Mouse (Mus musculus): ENCODE data around the gene Tcf7l2. TPM values are rescaled to one million over a fixed set of nuclear protein-coding genes. Genes with fewer than 3 reads are reported as not detected.

Tcf7l2 gene
- total RNA-seq, 1 experiment from 2014 or later = 15.3 TPM

GRCm38 (mm10) chr19:55750048-55750447 is 8.4 kb downstream of the Tcf7l2 start:
- ATAC-seq (replicated peaks; ENCODE audit: insufficient number of reproducible peaks, low FRiP score, low TSS enrichment, poor library complexity, severe bottlenecking) = no peak

- ATAC-seq (replicated peaks; ENCODE audit: insufficient number of reproducible peaks, low FRiP score, low TSS enrichment, poor library complexity, severe bottlenecking) = no peak
Observed at GRCm38 (mm10) chr19:55750465-55750864, 8.8 kb downstream of the Tcf7l2 start.

- no peak for ATAC-seq (replicated peaks; ENCODE audit: insufficient number of reproducible peaks, low FRiP score, low TSS enrichment, poor library complexity, severe bottlenecking)
Observed at GRCm38 (mm10) chr19:55752861-55753260, 11.2 kb downstream of the Tcf7l2 start.

GRCm38 (mm10) chr19:55754303-55754702 is 12.7 kb downstream of the Tcf7l2 start:
- no peak for ATAC-seq (replicated peaks; ENCODE audit: insufficient number of reproducible peaks, low FRiP score, low TSS enrichment, poor library complexity, severe bottlenecking)

- no peak for ATAC-seq (replicated peaks; ENCODE audit: insufficient number of reproducible peaks, low FRiP score, low TSS enrichment, poor library complexity, severe bottlenecking)
Observed at GRCm38 (mm10) chr19:55755462-55755861, 13.8 kb downstream of the Tcf7l2 start.

- ATAC-seq (replicated peaks; ENCODE audit: insufficient number of reproducible peaks, low FRiP score, low TSS enrichment, poor library complexity, severe bottlenecking) = no peak
Observed at GRCm38 (mm10) chr19:55756707-55757106, 15.1 kb downstream of the Tcf7l2 start.

GRCm38 (mm10) chr19:55757403-55757802 is 15.8 kb downstream of the Tcf7l2 start:
- ATAC-seq (replicated peaks; ENCODE audit: insufficient number of reproducible peaks, low FRiP score, low TSS enrichment, poor library complexity, severe bottlenecking) = no peak

- ATAC-seq (replicated peaks; ENCODE audit: insufficient number of reproducible peaks, low FRiP score, low TSS enrichment, poor library complexity, severe bottlenecking) = no peak
Observed at GRCm38 (mm10) chr19:55758158-55758557, 16.5 kb downstream of the Tcf7l2 start.

- ATAC-seq (replicated peaks; ENCODE audit: insufficient number of reproducible peaks, low FRiP score, low TSS enrichment, poor library complexity, severe bottlenecking) = no peak
Observed at GRCm38 (mm10) chr19:55759006-55759405, 17.4 kb downstream of the Tcf7l2 start.

GRCm38 (mm10) chr19:55761086-55761485 is 19.5 kb downstream of the Tcf7l2 start:
- ATAC-seq (replicated peaks; ENCODE audit: insufficient number of reproducible peaks, low FRiP score, low TSS enrichment, poor library complexity, severe bottlenecking) = no peak

- ATAC-seq (replicated peaks; ENCODE audit: insufficient number of reproducible peaks, low FRiP score, low TSS enrichment, poor library complexity, severe bottlenecking) = no peak
Observed at GRCm38 (mm10) chr19:55762187-55762586, 20.6 kb downstream of the Tcf7l2 start.

- ATAC-seq (replicated peaks; ENCODE audit: insufficient number of reproducible peaks, low FRiP score, low TSS enrichment, poor library complexity, severe bottlenecking) = no peak
Observed at GRCm38 (mm10) chr19:55765814-55766213, 24.2 kb downstream of the Tcf7l2 start.

- no peak for ATAC-seq (replicated peaks; ENCODE audit: insufficient number of reproducible peaks, low FRiP score, low TSS enrichment, poor library complexity, severe bottlenecking)
Observed at GRCm38 (mm10) chr19:55767104-55767503, 25.5 kb downstream of the Tcf7l2 start.

- ATAC-seq (replicated peaks; ENCODE audit: insufficient number of reproducible peaks, low FRiP score, low TSS enrichment, poor library complexity, severe bottlenecking) = no peak
Observed at GRCm38 (mm10) chr19:55767579-55767978, 26.0 kb downstream of the Tcf7l2 start.

- ATAC-seq (replicated peaks; ENCODE audit: insufficient number of reproducible peaks, low FRiP score, low TSS enrichment, poor library complexity, severe bottlenecking) = 0 out of 2 replicates have a peak, but pooled peaks have one; percentile 20
Observed at GRCm38 (mm10) chr19:55768246-55768645, 26.6 kb downstream of the Tcf7l2 start.

- ATAC-seq (replicated peaks; ENCODE audit: insufficient number of reproducible peaks, low FRiP score, low TSS enrichment, poor library complexity, severe bottlenecking) = peak; percentile 47; the same call in 1 of the 2 replicates
Observed at GRCm38 (mm10) chr19:55768889-55769288, 27.3 kb downstream of the Tcf7l2 start.

GRCm38 (mm10) chr19:55774334-55774733 is 32.7 kb downstream of the Tcf7l2 start:
- no peak for ATAC-seq (replicated peaks; ENCODE audit: insufficient number of reproducible peaks, low FRiP score, low TSS enrichment, poor library complexity, severe bottlenecking)

- ATAC-seq (replicated peaks; ENCODE audit: insufficient number of reproducible peaks, low FRiP score, low TSS enrichment, poor library complexity, severe bottlenecking) = peak; percentile 64
Observed at GRCm38 (mm10) chr19:55774824-55775223, 33.2 kb downstream of the Tcf7l2 start.

GRCm38 (mm10) chr19:55779871-55780270 is 38.3 kb downstream of the Tcf7l2 start:
- ATAC-seq (replicated peaks; ENCODE audit: insufficient number of reproducible peaks, low FRiP score, low TSS enrichment, poor library complexity, severe bottlenecking) = no peak

- no peak for ATAC-seq (replicated peaks; ENCODE audit: insufficient number of reproducible peaks, low FRiP score, low TSS enrichment, poor library complexity, severe bottlenecking)
Observed at GRCm38 (mm10) chr19:55781087-55781486, 39.5 kb downstream of the Tcf7l2 start.

- ATAC-seq (replicated peaks; ENCODE audit: insufficient number of reproducible peaks, low FRiP score, low TSS enrichment, poor library complexity, severe bottlenecking) = no peak
Observed at GRCm38 (mm10) chr19:55781681-55782080, 40.1 kb downstream of the Tcf7l2 start.
